Mouse (Mus musculus) telencephalon, adult 2 months (tissue): Measurements from ENCODE around the gene Astn2.

Source experiments
- DNase-seq: peaks from one replicate; pipeline ENCODE4 v3.0.0-alpha.2; 2011; ENCODE audit warnings: low read depth, low spot score

The Astn2 gene

DNA sequence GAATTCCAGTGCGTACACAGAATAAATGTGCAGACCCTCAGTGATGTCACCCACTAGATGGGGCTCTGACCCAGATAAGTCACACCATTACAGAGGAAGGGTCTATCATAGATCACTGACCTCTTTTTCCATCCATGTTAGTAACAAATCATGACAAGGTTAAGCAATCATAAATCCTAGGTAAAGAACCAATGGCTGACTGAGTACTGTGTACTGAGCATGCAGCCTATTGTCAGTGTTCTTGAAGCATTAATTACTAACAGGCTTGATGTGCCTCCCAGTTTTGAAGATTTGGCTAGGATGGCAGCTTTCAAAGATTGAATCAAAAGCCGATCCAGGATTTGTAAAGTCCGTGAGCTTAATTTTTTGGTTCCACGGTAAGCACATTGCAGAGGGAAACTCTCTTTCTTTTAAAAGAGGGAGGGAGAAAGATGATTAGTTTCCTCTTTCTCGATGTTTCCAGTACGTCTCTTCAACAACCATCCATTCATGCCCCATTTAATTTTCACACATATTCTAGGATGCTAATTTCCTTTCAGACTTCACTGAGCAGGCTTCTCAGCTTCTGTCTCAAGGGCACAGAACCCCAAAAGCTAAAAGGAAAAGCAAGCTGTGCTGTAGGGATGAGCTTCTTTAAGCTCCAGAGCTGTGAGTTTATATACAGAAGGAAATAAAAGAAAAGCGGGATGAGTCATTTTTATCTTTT is 93.9 kb downstream of the Astn2 start:
- DNase-seq = no peak

DNA sequence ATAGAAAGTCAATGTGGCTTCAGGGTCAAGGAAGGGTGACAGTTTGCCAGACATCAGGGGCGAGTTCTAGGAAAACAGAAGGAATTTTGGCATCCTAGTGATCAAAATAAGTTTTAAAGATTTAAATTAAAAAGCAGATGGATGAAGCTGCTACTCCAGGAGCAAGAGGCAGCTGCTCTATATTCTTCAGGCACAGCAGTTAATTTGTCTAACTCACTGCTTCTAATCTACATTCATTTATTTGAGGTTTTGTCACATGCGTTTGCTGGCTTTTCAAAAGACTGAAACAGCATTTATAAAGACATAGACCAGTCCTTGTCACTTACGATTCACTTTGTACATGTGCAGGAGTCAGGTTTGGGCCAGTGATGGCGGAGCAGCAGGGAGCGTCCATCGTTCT is 98.0 kb downstream of the Astn2 start:
- no peak for DNase-seq

GRCm38 (mm10) chr4:66302686-66303310 is 101.6 kb downstream of the Astn2 start:
- no peak for DNase-seq

DNA sequence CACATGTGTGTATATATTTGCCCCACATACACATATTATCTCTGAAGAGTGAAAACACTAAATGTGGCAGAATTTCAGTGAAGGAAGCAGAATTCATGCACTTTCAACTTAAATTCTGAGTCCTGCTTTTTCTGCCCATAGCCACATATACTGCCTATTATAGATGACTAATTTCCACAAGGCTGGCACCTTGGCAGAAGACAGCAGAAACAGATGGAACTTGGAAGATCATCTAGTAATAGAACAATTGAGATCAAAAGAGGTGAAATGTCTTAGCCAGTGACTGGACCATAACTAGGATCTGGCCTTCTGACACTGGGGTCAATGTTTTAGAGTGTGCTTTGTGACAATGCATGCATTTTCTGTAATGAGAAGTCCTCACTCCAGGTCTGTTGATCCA is 119.4 kb downstream of the Astn2 start:
- no peak for DNase-seq

- DNase-seq = no peak
Measured at GRCm38 (mm10) chr4:66276096-66276495, 128.3 kb downstream of the Astn2 start.

DNA sequence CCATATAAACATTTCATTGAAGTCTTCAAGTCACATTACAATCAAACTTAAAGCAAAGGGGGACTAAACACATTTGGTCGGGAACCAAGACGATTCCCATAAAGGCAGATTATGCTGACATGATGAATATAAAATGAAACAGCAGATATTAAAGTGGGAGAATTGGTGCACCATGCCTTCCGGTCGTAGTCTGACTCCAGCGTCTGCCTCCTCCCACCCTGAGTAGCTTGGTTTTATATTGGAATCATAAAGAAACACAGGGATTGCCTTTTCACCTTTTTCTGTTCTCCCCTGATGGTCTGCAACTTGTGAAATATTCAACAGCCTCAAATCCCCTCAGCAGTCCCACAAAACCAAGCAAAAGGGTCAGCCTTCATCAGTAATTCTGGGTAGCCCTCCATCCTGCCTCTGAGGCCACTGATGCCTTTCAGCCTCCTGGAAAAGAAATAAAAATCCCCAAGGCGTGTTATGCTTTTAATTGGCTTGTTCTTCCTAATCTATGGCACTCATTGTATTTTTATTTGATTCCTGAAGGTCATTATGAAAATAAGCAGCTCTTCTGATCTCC is 132.8 kb downstream of the Astn2 start:
- DNase-seq = no peak

DNA sequence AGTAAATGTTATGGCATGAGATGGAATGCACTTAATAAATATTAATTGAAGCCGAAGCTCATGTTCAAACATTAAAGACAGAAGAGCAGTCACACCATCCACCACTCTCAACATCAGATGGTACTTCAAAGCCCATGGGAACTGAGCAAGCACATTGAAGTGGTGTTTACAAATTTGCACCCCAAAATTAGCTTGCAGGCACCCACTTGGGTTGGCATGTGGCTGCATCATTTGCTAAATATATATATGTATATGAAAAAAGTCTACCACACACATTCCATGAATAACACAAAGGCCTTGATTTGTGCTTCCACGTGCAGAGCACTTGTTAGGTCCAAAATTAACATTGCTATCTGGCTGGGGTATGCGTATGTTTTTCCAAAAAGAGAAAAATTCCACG is 140.4 kb downstream of the Astn2 start:
- DNase-seq = peak; percentile 43

DNA sequence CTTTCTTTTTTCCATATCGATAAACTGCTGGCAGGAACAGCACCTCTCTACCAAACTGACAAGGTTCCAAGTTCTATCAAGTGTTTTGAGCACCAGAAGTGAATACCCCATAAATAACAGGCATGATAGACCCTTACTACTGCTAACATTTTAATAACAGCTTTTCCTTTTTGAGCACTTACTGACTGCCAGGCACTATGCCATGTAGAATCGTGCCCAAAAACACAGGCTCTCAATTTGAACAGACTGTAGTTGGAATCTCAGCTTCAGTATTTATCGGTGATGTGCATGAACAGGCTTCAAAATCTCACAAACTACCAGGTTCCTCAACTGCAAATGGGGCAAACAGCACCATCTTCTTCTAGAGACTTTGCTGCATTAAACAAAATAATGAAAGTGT is 143.1 kb downstream of the Astn2 start:
- DNase-seq = no peak

GRCm38 (mm10) chr4:66258905-66259304 is 145.5 kb downstream of the Astn2 start:
- no peak for DNase-seq

- DNase-seq = no peak
Measured at GRCm38 (mm10) chr4:66254695-66255492, 149.5 kb downstream of the Astn2 start.

DNA sequence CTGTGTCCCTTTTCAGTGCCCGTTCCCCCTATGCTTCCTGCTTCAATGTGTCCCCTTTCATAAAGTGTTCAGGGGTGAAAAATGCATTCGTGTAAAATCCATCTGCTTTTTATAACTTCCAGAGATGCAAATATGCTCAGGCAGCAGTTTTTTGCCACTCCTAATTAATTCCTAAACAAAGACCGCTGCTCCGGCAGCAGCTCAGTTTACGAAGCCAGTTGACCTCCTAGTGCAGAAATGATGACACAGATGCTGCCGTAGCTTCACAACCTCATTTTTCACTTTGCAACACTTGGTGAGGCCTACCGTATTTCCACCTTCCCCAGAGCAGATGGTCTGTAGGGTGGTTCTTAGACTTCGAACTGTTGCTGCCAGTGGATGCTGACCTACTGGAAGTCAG is 155.9 kb downstream of the Astn2 start:
- DNase-seq = no peak

DNA sequence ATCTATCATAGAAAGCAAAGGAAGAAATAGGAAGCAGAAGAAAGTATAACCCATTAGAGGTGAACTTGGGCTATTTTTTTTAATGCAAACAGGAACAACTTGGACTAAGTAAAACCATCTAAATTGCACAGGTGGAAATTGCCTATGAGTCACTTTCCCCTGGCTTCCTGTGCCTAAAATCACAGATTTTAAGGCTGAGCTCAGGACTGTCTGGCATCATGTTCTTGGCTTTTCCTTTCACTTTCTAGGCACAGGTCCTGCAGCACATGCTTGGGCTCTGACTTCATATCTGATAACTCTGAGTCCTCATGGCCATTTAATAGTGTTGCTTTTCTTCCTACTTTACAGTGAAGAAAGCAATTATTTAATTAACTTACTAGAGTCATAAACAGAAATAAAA is 161.7 kb downstream of the Astn2 start:
- no peak for DNase-seq

- DNase-seq = no peak
Measured at GRCm38 (mm10) chr4:66232799-66233198, 171.6 kb downstream of the Astn2 start.

GRCm38 (mm10) chr4:66232350-66232749 is 172.1 kb downstream of the Astn2 start:
- DNase-seq = no peak

GRCm38 (mm10) chr4:66230735-66231134 is 173.7 kb downstream of the Astn2 start:
- no peak for DNase-seq

DNA sequence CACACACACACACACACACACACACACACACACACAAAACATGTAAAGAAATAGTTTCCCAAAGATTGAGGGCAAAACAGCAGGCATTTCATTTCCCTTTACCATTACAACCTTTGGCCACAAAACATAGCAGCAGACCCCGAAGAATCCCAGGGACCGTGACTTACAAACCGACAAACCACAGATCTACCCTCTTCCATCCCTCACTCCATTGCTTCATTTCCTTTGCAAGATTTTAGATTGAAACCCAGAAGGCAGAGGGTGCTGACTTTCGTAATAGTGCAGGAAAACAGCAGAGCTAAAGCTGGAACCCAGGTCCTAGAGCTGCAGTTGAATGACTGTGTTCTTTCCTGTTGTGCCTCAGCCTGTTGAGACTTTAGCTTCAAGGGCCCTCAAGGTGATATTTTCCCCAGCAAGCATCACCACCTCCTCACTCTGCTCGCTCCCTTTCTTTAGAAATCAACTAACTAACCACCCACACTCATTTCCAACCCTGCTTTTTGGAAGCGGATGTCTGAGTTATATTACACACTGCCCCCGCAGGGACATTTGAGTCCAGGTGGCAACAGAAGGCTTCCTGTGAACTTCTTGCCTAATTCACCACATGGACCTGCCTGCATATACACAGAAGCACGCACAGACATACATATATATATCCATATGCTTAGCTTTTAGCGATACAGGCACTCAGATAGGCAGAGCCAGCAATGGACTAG is 181.7 kb downstream of the Astn2 start:
- DNase-seq = peak; percentile 94

DNA sequence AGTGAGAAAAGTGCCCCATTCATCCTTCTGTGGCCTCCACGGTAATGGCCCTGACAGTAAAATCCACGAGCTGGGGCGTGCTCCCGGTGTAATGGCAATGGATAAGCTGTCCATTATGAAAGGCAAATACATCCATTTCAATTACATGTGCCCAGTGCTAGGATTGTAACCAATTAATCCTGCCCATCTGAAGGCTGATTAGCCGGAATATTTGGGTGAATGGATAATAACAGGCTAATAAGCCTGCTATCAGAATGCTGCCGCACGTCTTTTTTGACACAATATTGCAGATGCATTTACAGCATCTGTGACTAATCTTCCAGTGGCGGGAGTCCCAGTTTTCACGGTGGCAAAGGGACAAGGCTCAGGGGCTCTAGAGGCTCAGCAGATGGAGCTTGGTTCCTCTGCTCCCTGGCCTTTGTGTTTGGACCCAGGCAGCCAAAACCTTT is 189.2 kb downstream of the Astn2 start:
- DNase-seq = no peak

GRCm38 (mm10) chr4:66189636-66190035 is 214.8 kb downstream of the Astn2 start:
- no peak for DNase-seq

GRCm38 (mm10) chr4:66175887-66176533 is 228.4 kb downstream of the Astn2 start:
- DNase-seq = no peak

- no peak for DNase-seq
Measured at GRCm38 (mm10) chr4:66171583-66171982, 232.8 kb downstream of the Astn2 start.

DNA sequence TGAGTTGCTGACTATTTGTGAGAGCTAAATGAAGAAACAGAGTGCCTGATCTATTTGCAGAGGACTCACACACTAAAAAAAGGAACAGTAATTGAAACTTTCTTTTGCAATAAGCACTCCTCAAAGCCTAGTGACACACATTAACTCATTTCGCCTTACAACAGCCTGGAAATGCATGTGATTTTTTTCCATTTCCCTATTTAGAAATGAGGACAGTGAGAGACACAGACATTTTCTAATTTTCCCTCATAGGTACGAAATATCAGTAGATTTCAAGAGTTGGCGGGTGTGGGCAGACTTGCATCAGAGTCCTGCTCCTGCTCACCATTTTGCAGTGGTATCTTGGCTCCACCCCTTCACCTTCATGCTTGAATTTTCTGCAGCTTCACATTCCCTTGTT is 233.6 kb downstream of the Astn2 start:
- DNase-seq = no peak
